Mouse (Mus musculus): ENCODE data around the gene Erp29.

DNA sequence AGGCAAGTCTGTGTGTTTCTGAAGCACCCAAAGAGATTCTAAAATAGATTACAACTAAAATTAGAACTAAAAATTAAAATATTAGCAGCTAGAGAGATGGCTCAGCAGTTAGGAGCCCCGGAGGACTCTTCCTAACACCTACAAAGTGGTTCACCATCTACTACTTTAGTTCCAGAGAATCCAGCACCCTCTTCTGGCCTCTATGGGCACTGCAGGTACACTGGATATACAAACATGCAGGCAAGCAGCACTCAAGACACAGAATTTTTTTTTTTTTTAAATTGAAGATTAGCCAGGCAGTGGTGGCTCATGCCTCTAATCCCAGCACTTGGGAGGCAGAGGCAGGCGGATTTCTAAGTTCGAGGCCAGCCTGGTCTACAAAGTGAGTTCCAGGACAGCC, 8.8 kb downstream of the Erp29 start:
- TF ChIP-seq CTCF (IDR thresholded peaks at IDR 0.05): peak; percentile 58
- TF ChIP-seq POLR2A (IDR thresholded peaks at IDR 0.05; ENCODE audit: insufficient read depth, low read depth, low read length): no peak
